Comparison of ENCODE assay signal across 16 mouse cellular contexts in genomic region chr6:122767012-122767411, GRCm38 (mm10). TPM values are rescaled to one million over a fixed set of nuclear protein-coding genes. Genes with fewer than 3 reads are reported as not detected.
"Had no signal": no experiment of that assay in that cellular context is flagged by ENCODE, and none has a peak within 500 bp of the region (broad histone marks: within the 10 kb centered on the region; RNA-seq: fewer than 3 reads in every experiment).

No protein-coding gene starts in this region.

RNA-seq across cellular contexts. Expression of gene Nanog, which starts 59.7 kb away (rescaled TPM):
- total RNA-seq: common myeloid progenitor, adult 5-6 weeks; forebrain, postnatal 0 days; gastrocnemius, adult 18-20 months; gastrocnemius, adult 2 months; gastrocnemius, adult 8-10 months; gastrocnemius, postnatal 10 days; gastrocnemius, postnatal 14 days; gastrocnemius, postnatal 25 days; gastrocnemius, postnatal 36 days; gastrocnemius, postnatal 4 days; granulocyte monocyte progenitor cell, adult 5-6 weeks; heart, adult 18-20 months; heart, adult 2 months; heart, adult 8-10 months had no signal
- polyA plus RNA-seq: embryonic facial prominence, embryonic 10.5 days; erythroblast, embryonic 14.5 days; heart, adult 2 months had no signal
